Mouse (Mus musculus) kidney, adult 11 months (tissue): ENCODE results near the gene Hivep3.

Source experiments
- DNase-seq: peaks from one replicate; pipeline ENCODE4 v3.0.0; 2022

Gene Hivep3

GRCm38 (mm10) chr4:119816620-119817356, 83.2 kb downstream of the Hivep3 start:
- DNase-seq = peak; percentile 24

- no peak for DNase-seq
Observed at GRCm38 (mm10) chr4:119825956-119826355, 92.4 kb downstream of the Hivep3 start.

GRCm38 (mm10) chr4:119828386-119828785, 94.8 kb downstream of the Hivep3 start:
- no peak for DNase-seq

- DNase-seq = no peak
Observed at GRCm38 (mm10) chr4:119828996-119829395, 95.4 kb downstream of the Hivep3 start.

- DNase-seq = no peak
Observed at GRCm38 (mm10) chr4:119833333-119833732, 99.7 kb downstream of the Hivep3 start.

- DNase-seq = no peak
Observed at GRCm38 (mm10) chr4:119833884-119834283, 100.3 kb downstream of the Hivep3 start.

GRCm38 (mm10) chr4:119836181-119836580, 102.6 kb downstream of the Hivep3 start:
- no peak for DNase-seq

GRCm38 (mm10) chr4:119837505-119838065, 104.0 kb downstream of the Hivep3 start:
- DNase-seq = no peak

- no peak for DNase-seq
Observed at GRCm38 (mm10) chr4:119838308-119838707, 104.7 kb downstream of the Hivep3 start.

- DNase-seq = no peak
Observed at GRCm38 (mm10) chr4:119843294-119843693, 109.7 kb downstream of the Hivep3 start.

- no peak for DNase-seq
Observed at GRCm38 (mm10) chr4:119844267-119844666, 110.7 kb downstream of the Hivep3 start.

GRCm38 (mm10) chr4:119845596-119846161, 112.1 kb downstream of the Hivep3 start:
- DNase-seq = no peak

GRCm38 (mm10) chr4:119852483-119852882, 118.9 kb downstream of the Hivep3 start:
- DNase-seq = peak; percentile 10

GRCm38 (mm10) chr4:119854307-119855144, 120.9 kb downstream of the Hivep3 start:
- DNase-seq = no peak

- peak; percentile 8 for DNase-seq
Observed at GRCm38 (mm10) chr4:119859454-119859853, 125.9 kb downstream of the Hivep3 start.

- no peak for DNase-seq
Observed at GRCm38 (mm10) chr4:119861001-119861400, 127.4 kb downstream of the Hivep3 start.

- peak; percentile 10 for DNase-seq
Observed at GRCm38 (mm10) chr4:119865827-119866455, 132.4 kb downstream of the Hivep3 start.

- no peak for DNase-seq
Observed at GRCm38 (mm10) chr4:119867132-119867531, 133.5 kb downstream of the Hivep3 start.

- peak; percentile 9 for DNase-seq
Observed at GRCm38 (mm10) chr4:119870411-119870810, 136.8 kb downstream of the Hivep3 start.

- DNase-seq = no peak
Observed at GRCm38 (mm10) chr4:119871441-119871840, 137.9 kb downstream of the Hivep3 start.

- no peak for DNase-seq
Observed at GRCm38 (mm10) chr4:119871861-119872582, 138.4 kb downstream of the Hivep3 start.

- no peak for DNase-seq
Observed at GRCm38 (mm10) chr4:119873935-119874334, 140.4 kb downstream of the Hivep3 start.
